Mouse (Mus musculus): Measurements from ENCODE around the gene Rtn4rl1.

- TF ChIP-seq CTCF (IDR thresholded peaks at IDR 0.05; ENCODE audit: control insufficient read depth, insufficient read depth, insufficient read length) (no peak), MYOG (IDR thresholded peaks at IDR 0.05; ENCODE audit: control insufficient read depth, extremely low read depth, insufficient read length) (no peak), MAX (IDR thresholded peaks at IDR 0.05) (no peak), CEBPB (IDR thresholded peaks at IDR 0.05; ENCODE audit: low read depth) (no peak), USF1 (IDR thresholded peaks at IDR 0.05; ENCODE audit: low read depth) (no peak)
These were observed 30.2 kb upstream of the Rtn4rl1 start for GRCm38 (mm10) chr11:75163379-75163778.

Measured in C2C12 (cell line).